Mouse (Mus musculus) lung, embryonic 15.5 days (tissue): ENCODE data around the gene Tmem9. TPM values are rescaled to one million over a fixed set of nuclear protein-coding genes. Genes with fewer than 3 reads are reported as not detected.

ENCODE experiments used
- ATAC-seq: fragments of 200-750 bp; cut with Nextera tagmentation; 2 replicates; pipeline ENCODE4 v1.8.0; 2017; ENCODE audit warnings: moderate number of reproducible peaks, borderline replicate concordance; ENCODE audit not compliant: low FRiP score, low TSS enrichment; ENCODE audit errors: extremely low read depth
- H3K27ac ChIP-seq: fragments of 300-500 bp; sonication (generic); 2 replicates; pipeline ENCODE4 v1.5.1; 2015; ENCODE audit warnings: moderate library complexity, mild to moderate bottlenecking, inconsistent platforms
- H3K27me3 ChIP-seq: fragments of 300-500 bp; sonication (generic); 2 replicates; pipeline ENCODE4 v1.6.1; 2015; ENCODE audit warnings: inconsistent platforms
- H3K36me3 ChIP-seq: fragments of 300-500 bp; sonication (generic); 2 replicates; pipeline ENCODE4 v1.6.1; 2015; ENCODE audit warnings: inconsistent platforms
- H3K4me1 ChIP-seq: fragments of 300-500 bp; sonication (generic); 2 replicates; pipeline ENCODE4 v1.6.1; 2015; ENCODE audit warnings: inconsistent platforms
- H3K4me2 ChIP-seq: fragments of 300-500 bp; sonication (generic); 2 replicates; pipeline ENCODE4 v1.6.1; 2015; ENCODE audit warnings: inconsistent platforms, mild to moderate bottlenecking, moderate library complexity
- H3K4me3 ChIP-seq: fragments of 300-500 bp; sonication (generic); 2 replicates; pipeline ENCODE4 v1.5.1; 2015; ENCODE audit warnings: mild to moderate bottlenecking, inconsistent platforms
- H3K9ac ChIP-seq: fragments of 300-500 bp; sonication (generic); 2 replicates; pipeline ENCODE4 v1.6.1; 2015; ENCODE audit warnings: inconsistent platforms
- H3K9me3 ChIP-seq: fragments of 300-500 bp; sonication (generic); 2 replicates; pipeline ENCODE4 v1.6.1; 2016; ENCODE audit warnings: inconsistent platforms
- WGBS: fragments of 180-500 bp; shearing (Covaris S2); methylation state at CpG from one replicate; pipeline ENCODE4 v1.1.7; 2015; 5-methylcytosine and 5-hydroxymethylcytosine counted together
- polyA plus RNA-seq: library from polyadenylated mRNA; unstranded; fragments of >200 nt; fragmentation: Nextera tagmentation; extraction: Ambion mirVana; gene quantifications from 2 replicates; pipeline ENCODE4 v1.2.1, GENCODE M21; 2015

The Tmem9 gene
- polyA plus RNA-seq, 1 experiment from 2014 or later: 153 TPM

- H3K36me3 ChIP-seq: no peaks in the 10 kb centered on the region
- H3K4me1 ChIP-seq: no peaks in the 10 kb centered on the region
- H3K27me3 ChIP-seq: peaks cover 3% of the 10 kb centered on the region
- no peak for ATAC-seq
- no peak overlapping the region for H3K4me2 ChIP-seq
- H3K4me3 ChIP-seq: no peak overlapping the region
- WGBS: 58% methylated on average over 9 of the region's 9 CpGs
- H3K9me3 ChIP-seq: no peaks in the 10 kb centered on the region
- no peak overlapping the region for H3K9ac ChIP-seq
- H3K27ac ChIP-seq: no peak overlapping the region
These were observed 53.3 kb downstream of the Tmem9 start for GRCm38 (mm10) chr1:136061041-136061789.

- Histone ChIP-seq H3K27me3 (peaks cover 3% of the 10 kb centered on the region), H3K9me3 (no peaks in the 10 kb centered on the region), H3K4me1 (no peaks in the 10 kb centered on the region), H3K4me3 (no peak overlapping the region), H3K4me2 (no peak overlapping the region), H3K9ac (no peak overlapping the region), H3K36me3 (no peaks in the 10 kb centered on the region), H3K27ac (no peak overlapping the region)
- no peak for ATAC-seq
- 84% methylated on average over 7 of the region's 7 CpGs for whole genome bisulfite sequencing
These were observed 53.8 kb downstream of the Tmem9 start for GRCm38 (mm10) chr1:136061790-136062141.

GRCm38 (mm10) chr1:136063991-136064390, 56.0 kb downstream of the Tmem9 start:
- WGBS: 61% methylated on average over 5 of the region's 5 CpGs
- ATAC-seq: no peak

GRCm38 (mm10) chr1:136066621-136067020, 58.7 kb downstream of the Tmem9 start:
- WGBS: 38% methylated on average over 1 of the region's 1 CpGs
- H3K27ac ChIP-seq: no peak overlapping the region
- no peak overlapping the region for H3K9ac ChIP-seq
- H3K4me1 ChIP-seq: no peaks in the 10 kb centered on the region
- H3K4me3 ChIP-seq: no peak overlapping the region
- H3K4me2 ChIP-seq: no peak overlapping the region
- ATAC-seq: no peak
- no peaks in the 10 kb centered on the region for H3K36me3 ChIP-seq
- H3K27me3 ChIP-seq: peaks cover 3% of the 10 kb centered on the region
- H3K9me3 ChIP-seq: no peaks in the 10 kb centered on the region

More at GRCm38 (mm10) chr1:136063991-136064390, 56.0 kb downstream of the Tmem9 start:
- Histone ChIP-seq H3K36me3 (no peaks in the 10 kb centered on the region), H3K27ac (no peak overlapping the region), H3K9me3 (no peaks in the 10 kb centered on the region), H3K4me1 (no peaks in the 10 kb centered on the region), H3K27me3 (peaks cover 3% of the 10 kb centered on the region), H3K9ac (no peak overlapping the region), H3K4me3 (no peak overlapping the region), H3K4me2 (no peak overlapping the region)

- Histone ChIP-seq H3K4me3 (no peak overlapping the region), H3K36me3 (no peaks in the 10 kb centered on the region), H3K27me3 (peaks cover 3% of the 10 kb centered on the region), H3K9me3 (no peaks in the 10 kb centered on the region), H3K4me2 (no peak overlapping the region), H3K9ac (no peak overlapping the region), H3K27ac (no peak overlapping the region), H3K4me1 (no peaks in the 10 kb centered on the region)
- 44% methylated on average over 3 of the region's 3 CpGs for WGBS
- no peak for ATAC-seq
These were observed 59.6 kb downstream of the Tmem9 start for GRCm38 (mm10) chr1:136067579-136067978.

GRCm38 (mm10) chr1:136076086-136076485, 68.1 kb downstream of the Tmem9 start:
- WGBS: 7% methylated on average over 3 of the region's 3 CpGs
- H3K9me3 ChIP-seq: no peaks in the 10 kb centered on the region
- H3K9ac ChIP-seq: no peak overlapping the region
- H3K4me3 ChIP-seq: no peak overlapping the region
- H3K27ac ChIP-seq: no peak overlapping the region
- peaks cover 21% of the 10 kb centered on the region; the same call in 1 of the 2 replicates for H3K27me3 ChIP-seq
- no peaks in the 10 kb centered on the region for H3K36me3 ChIP-seq
- no peaks in the 10 kb centered on the region for H3K4me1 ChIP-seq
- H3K4me2 ChIP-seq: no peak overlapping the region
- no peak for ATAC-seq

GRCm38 (mm10) chr1:136077656-136078055, 69.7 kb downstream of the Tmem9 start:
- Histone ChIP-seq H3K4me3 (no peak overlapping the region), H3K36me3 (no peaks in the 10 kb centered on the region), H3K9ac (no peak overlapping the region), H3K4me2 (no peak overlapping the region), H3K4me1 (no peaks in the 10 kb centered on the region), H3K9me3 (no peaks in the 10 kb centered on the region), H3K27me3 (peaks cover 22% of the 10 kb centered on the region; the same call in 1 of the 2 replicates), H3K27ac (no peak overlapping the region)
- 47% methylated on average over 4 of the region's 4 CpGs for WGBS
- ATAC-seq: no peak

- Histone ChIP-seq H3K27me3 (peaks cover 28% of the 10 kb centered on the region), H3K9me3 (no peaks in the 10 kb centered on the region), H3K36me3 (no peaks in the 10 kb centered on the region), H3K4me3 (no peak overlapping the region), H3K9ac (no peak overlapping the region), H3K27ac (no peak overlapping the region), H3K4me1 (no peaks in the 10 kb centered on the region), H3K4me2 (no peak overlapping the region)
- no peak for ATAC-seq
- whole genome bisulfite sequencing: 88% methylated on average over 1 of the region's 1 CpGs
These were observed 73.2 kb downstream of the Tmem9 start for GRCm38 (mm10) chr1:136081161-136081560.

Other genes starting within 250 kb of the Tmem9 start
- 79.9 and 80.0 TPM in 2 replicates for gene Phlda3, start 242.0 kb upstream of the Tmem9 start, polyA plus RNA-seq
- 97.5 and 117 TPM in 2 replicates for gene Tnni1, start 228.7 kb upstream of the Tmem9 start, polyA plus RNA-seq
- gene Lad1, start 189.6 kb upstream of the Tmem9 start, polyA plus RNA-seq: 14.9 and 17.0 TPM in 2 replicates
- gene Tnnt2, start 171.8 kb upstream of the Tmem9 start, polyA plus RNA-seq: 158 and 190 TPM in 2 replicates
- gene Pkp1, start 88.9 kb upstream of the Tmem9 start, polyA plus RNA-seq: 0.20 and 0.67 TPM in 2 replicates
- gene Igfn1, start 1.8 kb upstream of the Tmem9 start, polyA plus RNA-seq: not detected in 2 replicates
- gene Ascl5, start 42.7 kb downstream of the Tmem9 start, polyA plus RNA-seq: not detected in 2 replicates
- 0.10 and 0.14 TPM in 2 replicates for gene Cacna1s, start 44.6 kb downstream of the Tmem9 start, polyA plus RNA-seq
- gene Kif21b, start 123.2 kb downstream of the Tmem9 start, polyA plus RNA-seq: 3.5 and 4.1 TPM in 2 replicates
- gene Mroh3, start 204.7 kb downstream of the Tmem9 start, polyA plus RNA-seq: 0.17 and 0.25 TPM in 2 replicates
- 15.7 and 16.0 TPM in 2 replicates for gene Inava, start 226.1 kb downstream of the Tmem9 start, polyA plus RNA-seq